Mouse (Mus musculus): ENCODE measurements around the gene Cenpe.
"Not testable (repeated sequence)": the region's sequence is repeated elsewhere in the genome, so short reads cannot be mapped to it uniquely, and the experiment has no call there.

Gene Cenpe

DNA sequence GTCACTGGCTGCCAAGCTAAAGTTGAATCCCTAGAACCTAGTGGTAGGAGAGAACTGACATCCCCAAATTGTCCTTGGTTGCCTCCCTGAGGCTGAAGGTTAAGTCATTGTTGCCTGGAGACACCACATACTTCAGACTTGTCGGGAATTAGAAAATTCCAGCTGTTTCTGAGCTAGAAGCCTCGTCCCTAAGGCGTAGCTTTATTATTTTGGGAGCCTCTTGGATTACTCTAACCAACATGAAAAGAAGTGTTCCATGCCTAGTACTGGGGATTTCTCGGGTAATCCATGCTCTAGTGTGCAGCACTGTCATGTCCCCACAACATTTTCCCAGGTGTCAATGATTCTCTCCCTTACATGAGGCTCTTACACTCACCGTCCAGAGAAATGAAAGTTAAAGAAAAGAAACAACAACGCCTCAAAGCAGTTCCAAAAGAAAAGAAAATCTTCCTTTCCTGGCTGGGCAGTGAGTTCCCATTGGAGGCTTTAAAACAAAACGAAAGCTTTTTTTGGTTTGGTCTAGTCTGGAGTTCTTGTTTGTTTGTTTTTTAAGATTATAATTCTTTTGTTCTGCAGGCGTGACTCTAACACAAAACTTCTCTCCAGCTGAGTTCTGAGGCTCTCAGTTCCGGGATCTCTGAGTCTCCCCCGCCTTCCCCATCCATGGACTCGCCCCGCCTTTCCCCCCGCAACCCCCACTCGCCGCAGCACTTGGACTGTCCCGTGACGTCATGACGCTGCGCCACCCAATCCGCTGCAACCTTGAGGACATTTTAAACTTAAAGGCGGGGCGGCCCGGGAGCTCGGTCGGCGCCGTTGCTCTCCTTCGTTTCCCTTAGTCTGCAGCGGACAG, at the start of gene Cenpe:
Cenpe (plus strand) TSS at position 733 of the 853 bp plus-strand sequence.
- DNase-seq: peak; percentile 74

DNA sequence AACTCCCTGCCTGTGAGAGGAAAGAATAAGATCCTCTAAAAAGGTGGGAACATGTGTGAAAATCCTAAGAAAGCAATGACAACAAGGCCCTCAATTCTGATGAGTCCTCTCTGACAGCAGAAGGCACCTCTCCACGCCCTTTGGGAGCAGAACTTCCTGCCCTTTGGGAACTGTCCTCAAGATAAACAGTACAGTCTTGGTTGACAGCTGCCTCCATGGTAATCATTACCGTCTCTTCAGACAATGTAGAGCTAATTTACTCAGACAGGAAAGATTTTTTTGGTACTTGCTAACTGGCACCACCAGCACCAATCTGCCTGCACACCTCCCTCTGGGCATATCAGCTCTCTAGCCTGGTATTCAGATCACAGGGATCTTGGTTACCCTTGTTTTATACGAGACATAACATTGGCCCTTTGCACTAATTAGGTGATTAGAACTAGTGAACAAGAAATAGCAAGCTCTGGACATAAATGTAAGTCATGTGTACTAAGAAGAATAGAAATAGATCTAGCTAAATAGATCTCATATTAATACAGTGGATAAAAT, 40.4 kb upstream of the Cenpe start:
- DNase-seq: no peak

DNA sequence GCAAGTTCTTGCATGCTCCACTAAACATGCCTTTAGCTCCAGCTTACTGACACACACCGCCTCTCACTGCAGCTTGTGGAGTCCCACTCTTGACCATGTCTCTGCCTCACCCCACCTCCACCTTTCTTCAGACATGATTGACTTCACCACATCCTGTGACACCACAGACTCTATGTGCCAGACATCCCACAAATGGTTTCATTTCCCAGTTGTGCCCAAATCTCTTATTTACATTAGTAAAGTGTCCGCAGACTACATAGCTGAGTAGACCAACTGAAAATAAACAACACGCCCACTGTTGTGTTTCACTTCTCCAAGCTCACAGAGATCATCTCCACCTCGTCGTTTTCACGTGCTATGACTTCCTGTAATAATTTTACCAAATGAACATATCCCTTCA, 20.5 kb upstream of the Cenpe start:
- DNase-seq: no peak

DNA sequence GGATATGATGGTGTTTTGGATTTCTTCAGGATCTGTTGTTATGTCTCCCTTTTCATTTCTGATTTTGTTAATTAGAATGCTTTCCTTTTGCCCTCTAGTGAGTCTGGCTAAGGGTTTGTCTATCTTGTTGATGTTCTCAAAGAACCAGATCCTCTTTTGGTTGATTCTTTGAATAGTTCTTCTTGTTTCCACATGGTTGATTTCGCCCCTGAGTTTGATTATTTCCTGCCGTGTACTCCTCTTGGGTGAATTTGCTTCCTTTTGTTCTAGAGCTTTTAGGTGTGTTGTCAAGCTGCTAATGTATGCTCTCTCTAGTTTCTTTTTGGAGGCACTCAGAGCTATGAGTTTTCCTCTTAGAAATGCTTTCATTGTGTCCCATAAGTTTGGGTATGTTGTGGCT, 14.3 kb upstream of the Cenpe start:
- DNase-seq: not testable (repeated sequence)

DNA sequence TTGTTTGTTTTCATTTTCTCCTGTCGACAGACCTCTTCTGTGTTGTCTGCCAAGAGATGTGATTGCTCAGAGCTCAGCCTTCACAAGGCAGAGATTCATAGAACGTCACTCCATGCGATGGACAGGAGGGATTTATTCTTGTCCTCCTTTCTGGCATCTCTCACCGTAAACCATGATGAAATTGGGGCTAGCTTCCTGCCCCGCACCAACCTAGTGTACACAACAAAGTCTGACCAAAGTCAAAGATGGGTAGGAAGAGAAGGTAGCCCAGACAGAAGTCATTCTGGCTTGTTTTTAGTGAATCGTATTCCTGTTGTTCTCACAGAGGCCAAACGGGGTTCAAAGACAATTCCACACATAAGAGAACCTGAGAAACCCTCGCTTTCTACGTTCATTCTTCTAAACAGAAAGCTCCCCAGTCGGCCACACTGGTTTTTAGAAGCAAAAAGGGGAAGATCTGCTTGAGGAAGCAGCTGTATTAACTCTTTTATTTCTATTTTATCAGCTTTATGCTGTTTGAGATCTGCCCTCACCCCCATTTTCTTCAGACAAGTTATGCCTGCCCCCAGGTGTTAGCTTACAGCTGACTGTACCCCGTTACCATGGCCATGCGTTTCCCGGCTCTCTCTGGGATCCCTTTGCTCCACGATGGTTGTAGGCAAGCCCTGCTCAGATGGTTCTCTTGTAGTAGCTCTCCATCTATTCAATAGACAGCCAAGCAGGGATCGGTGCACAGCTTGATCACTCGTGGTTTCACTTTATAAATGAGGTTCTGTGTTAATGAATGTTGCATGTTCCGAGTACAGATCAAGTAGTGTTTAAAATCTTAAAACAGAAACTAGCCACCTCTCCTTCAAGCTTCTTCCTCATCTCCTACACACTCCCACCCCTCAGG, 11.7 kb upstream of the Cenpe start:
- no peak for DNase-seq

DNA sequence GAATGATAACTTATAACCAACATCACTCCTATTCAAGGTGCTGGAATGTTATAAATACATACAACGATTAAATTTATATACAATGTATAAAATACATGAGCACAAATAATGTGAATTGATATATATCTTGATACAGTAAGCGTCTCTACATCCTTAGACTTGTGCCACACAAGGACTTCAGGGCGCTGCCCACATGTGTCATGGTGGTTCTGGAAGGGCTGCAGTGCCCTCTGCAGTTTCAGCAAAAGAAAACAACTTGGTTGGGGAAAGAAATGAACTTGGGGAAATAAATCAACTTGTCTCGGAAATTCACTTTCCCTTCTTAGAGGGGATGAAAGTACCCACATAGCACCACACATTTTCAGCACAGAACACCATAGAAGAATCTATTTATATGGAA, 5.7 kb upstream of the Cenpe start:
- no peak for DNase-seq

DNA sequence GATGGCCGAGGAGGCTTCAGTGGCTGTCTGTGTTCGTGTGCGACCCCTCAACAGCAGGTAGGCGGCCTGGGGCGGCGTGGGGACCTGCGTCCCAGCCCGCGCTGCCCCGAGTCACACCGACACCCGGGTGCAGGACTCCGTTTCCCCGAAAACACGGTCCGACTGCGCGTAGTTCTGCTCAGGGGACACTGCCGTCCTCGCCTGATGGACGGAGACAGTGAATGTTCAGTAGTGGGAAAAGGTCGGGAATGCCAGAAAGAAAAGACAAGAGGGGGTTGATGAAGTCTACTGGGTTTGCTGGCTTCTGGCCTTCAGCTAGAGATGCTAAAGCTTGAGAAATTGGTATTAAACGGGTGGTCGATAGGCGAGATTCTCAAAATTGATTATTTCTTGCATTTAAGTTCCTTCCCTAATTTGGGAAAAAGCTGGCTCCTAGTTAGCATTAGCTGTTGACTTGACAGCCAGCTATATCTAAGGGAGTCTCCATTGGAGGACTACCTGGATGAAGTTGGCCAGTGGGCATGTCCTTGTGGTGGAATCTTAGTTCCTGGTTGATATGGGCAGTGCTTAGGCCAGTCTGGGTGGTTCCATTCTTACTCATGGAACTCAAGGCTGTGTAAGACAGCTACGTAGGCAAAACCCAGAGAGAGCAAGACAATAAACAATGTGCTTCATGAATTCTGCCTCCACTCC, 467 bp downstream of the Cenpe start:
- no peak for DNase-seq

DNA sequence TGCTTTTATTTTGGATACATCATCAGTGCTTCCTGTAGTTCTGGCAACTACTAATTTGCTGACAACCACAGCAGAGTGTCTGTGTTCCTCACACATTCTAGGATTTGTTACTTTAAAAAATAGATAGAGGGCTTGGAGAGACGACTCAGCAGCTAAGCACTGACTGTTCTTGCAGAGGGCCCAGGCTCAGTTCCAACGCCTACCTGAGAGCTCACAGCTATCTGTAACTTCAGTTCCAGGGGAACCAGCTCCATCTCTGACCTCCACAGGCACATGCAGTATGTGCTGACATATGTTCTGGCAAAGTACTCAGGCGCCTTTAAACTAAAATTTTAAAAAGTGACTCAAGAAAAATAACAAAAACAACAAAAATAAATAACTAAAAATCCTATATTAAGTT, 19.7 kb downstream of the Cenpe start:
- DNase-seq: no peak

DNA sequence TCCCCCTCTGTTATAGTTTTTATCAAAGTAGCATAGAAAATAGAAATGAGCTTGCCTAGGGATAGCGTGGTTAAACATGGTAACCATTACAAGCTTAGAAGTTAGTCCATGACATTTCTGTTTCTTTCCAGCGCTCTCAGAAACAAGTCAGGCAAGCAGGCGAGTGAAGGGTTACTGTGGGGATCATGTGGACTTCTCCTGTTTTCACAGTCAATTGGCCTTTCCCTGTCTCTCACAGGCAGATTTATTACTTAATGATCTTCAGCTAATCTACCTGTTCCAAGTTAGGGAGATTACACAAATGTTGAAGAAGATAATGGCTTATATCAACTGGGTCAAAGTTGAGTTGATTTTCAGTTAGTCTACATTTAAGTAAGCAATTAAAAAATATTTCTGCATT, 20.1 kb downstream of the Cenpe start:
- no peak for DNase-seq

DNA sequence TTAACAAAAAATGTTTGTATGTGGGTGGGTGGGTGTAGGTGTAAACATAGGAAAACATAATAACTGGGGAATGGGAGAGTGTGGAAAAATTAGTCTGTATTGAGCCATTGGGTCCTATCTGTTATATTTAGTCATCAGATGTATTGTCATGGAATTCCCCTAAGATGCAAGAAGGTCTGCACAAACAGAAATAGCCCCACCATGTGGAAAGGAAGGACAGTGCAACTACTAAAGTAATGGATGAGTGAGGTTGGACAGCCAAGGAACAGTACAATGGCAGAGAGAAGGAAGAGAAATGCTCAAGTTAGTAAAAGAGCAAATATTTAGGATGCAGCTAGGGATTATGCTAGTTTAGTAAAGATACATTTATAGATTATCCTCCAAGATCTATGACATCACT, 33.4 kb downstream of the Cenpe start:
- DNase-seq: no peak

DNA sequence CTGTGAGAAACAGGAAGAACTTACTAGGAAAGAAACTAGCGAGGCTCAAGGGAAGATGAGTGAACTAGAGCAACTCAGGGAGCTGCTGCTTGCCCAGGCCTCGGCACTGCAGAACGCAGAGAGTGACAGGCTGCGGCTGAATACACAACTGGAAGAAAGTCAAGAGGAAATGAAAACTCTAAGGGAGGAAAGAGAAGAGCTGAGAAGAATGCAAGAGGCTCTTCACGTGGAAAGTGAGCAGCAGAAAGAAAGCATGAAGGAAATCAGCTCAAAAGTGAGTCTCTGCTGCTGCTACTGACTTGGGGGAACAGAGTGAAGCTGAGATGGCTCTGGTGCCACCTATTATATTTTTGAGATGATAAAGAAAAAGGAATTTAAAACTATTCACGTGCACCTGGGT, 34.5 kb downstream of the Cenpe start:
- DNase-seq: no peak

DNA sequence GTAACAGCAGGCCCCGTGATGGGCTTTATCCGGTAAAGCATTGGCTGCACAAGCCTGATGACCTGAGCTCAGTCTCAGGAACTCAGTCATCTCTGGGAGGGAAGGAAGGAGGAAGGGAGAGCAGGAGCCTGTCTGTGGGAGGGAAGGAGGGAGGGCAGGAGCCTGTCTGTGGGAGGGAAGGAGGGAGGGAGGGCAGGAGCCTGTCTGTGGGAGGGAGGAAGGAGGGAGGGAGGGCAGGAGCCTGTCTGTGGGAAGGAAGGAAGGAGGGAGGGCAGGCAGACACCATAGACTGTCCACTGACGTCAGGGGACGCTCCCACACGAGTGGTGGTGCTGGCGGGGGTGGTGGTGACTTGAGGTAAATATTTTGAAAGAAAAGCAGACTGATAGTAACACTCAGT, 36.8 kb downstream of the Cenpe start:
- no peak for DNase-seq

DNA sequence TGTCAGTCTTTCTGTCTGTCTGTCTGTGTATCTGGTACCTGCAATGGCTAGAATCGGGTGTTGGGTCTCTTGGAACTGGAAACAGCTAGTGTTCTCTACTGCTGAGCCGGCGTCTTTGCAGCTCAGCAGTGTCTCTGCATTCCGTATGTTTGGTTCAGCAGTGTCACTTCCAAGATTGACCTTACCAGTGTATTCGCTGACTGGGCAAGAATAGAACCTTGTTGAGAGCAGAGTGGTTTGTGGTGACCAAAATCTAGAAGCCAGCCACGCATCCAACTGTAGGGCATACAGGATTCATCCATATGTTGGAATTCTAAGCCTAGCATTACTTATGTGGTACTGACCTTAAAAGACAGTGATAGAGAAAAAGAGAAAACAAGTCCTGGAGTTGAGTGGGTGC, 39.5 kb downstream of the Cenpe start:
- DNase-seq: no peak

DNA sequence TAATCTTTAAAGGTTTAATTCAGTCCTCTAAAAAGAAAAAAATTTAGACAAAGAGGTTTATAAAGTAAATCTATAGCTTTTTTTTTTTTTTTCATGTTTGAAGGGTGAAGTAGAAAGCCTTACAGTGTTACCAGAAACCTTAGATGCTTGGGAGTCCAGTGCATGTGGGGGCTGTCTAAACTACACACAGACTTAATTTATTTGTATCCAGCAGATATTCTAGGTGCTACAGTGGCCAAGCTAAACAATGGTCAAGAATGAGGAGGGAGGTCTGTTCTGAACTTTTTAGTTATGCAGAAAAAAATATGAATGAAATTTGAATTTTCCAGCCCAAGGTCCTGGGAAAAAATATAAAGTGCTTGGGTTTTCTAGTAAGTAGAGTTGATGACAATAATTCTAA, 42.4 kb downstream of the Cenpe start:
- DNase-seq: no peak

DNA sequence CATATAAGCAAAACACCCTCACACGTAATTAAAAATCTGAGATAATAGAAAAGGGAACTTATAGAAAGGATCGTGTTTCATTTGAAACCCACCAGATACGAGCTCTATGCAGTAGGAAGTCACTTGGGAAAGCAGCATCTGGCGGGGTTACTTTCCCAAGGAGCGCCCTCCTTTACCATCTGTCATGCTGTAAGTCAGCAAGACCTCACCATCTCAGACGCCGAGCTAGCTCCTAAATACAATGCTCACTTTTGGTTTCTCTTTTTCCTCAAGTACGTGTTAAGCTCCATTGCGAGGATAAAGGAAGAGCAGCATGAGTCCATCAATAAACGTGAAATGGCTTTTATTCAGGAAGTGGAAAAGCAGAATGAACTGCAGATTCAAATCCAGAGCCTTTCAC, 46.6 kb downstream of the Cenpe start:
- no peak for DNase-seq

DNA sequence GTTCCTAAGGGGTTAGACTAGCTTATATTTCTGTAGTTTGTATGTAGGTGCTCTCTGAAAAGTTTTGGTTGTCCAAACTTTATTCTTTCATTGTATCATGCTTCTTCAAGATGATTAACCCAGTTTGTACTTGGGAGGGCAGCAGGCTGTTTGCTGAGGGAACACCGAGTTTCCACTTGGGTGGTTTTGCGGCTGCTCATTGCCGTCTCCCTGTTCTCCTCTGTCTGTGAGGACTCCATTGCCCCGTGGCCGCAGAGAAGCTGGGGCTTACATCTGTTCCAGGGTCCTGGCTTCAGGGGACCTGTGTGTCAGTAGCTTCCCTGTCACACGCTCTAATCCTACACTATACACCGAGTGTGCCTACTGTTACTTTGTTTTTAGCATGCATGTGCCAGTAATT, 47.9 kb downstream of the Cenpe start:
- no peak for DNase-seq

DNA sequence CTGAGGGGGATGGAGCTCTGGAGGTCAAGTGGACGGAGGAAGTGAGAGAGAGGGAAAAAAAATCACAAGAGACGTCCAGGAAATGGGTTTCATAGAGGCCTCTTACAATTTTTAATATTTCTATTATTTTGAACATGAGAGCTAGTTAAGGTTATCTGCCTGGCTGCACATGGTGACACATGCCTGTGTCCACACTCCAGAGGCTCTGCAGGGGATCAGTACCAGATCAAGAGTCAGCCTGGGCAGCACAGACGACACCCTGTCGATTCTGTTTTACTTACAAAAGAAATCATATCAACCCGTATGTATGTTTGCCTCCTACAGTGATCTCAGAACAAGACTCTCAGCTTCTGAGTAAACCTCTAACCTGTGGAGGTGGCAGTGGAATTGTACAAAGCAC, 56.3 kb downstream of the Cenpe start:
- DNase-seq: no peak

DNA sequence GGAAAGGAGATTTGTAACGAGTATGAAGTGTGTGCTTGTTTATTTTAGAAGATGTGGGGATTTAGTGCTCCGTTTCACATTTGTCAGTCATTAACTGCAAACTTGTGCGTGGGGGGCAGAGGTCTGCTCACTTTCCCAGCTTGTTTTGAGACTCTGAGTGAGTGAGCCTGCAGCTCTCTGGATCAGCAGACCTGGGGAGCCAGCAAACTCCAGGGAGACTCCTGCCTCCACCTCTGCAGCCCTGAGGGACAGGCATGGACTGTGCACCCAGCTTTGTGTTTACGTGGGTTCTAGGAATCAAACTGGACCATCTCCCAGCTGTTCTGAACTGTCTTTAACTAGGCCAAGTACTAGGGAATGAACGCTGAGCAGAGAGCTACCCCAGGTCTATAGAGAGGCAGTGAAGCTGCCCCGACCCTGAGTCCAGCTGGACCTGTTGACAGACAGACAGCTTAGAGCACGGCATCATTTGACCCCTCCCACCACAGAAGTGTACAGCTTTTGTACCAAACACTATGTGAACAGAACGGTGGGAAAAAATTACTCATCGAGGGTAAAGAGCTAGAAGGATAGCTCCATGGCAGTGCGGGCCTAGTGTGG, 57.2 kb downstream of the Cenpe start:
- DNase-seq: peak; percentile 86

DNA sequence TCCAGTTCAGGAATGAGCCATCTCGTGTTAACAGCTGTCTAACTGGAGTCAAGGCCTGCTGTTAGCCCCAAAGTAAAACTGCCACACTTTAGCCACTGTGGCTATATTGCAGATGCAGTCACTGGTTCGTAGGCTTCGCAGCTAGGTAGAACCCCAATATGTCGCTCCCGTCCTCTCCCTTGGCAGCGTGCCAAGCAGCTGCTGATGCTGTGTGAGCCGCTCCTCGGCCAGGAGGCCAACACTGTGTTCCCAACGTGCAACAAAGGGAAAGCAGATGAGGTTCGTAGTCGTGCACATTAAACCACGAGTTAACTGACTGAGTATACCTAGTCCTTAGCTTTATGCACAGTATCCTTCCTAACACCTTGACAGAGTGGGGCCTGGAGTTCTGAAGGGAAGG, 60.3 kb downstream of the Cenpe start:
- no peak for DNase-seq

DNA sequence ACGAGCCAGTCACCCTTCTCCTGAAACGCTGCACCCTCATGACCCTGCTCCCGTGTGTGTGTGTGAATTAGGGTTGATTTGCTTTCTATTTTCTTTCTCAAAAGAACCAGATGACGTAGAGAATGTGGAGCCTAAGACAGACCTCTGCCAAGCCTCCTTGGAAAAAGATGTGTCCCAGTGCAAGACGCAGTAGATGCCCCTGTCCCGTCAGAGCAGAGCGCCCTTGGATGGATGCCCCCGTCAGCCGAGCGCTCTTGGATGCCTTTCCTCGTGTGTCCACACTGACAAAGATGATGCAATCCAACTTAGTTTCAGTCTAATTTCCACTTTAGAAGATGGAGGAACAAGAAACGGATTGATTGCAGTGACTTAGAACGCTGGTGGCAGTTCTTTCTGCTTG, 60.7 kb downstream of the Cenpe start:
- no peak for DNase-seq

DNA sequence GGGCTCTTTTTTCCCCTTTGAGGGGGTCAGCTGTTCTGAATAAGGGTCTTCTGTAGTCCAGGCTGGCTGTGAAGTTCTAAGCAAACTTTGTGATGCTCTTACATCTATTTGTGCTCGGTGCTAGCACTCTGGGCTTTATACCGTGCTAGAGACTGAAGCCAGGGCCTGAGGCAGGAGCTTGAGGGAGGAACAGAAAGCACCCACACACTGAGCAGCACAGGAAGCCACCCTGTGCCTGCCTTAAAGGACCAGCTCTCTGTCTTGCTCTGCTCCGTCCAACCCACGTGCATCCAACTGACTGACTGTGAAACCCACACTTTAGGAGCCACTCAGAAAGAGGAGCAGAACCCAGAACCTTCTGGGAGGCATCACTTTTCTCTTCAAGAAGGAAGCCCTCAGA, 67.8 kb downstream of the Cenpe start:
- DNase-seq: no peak

DNA sequence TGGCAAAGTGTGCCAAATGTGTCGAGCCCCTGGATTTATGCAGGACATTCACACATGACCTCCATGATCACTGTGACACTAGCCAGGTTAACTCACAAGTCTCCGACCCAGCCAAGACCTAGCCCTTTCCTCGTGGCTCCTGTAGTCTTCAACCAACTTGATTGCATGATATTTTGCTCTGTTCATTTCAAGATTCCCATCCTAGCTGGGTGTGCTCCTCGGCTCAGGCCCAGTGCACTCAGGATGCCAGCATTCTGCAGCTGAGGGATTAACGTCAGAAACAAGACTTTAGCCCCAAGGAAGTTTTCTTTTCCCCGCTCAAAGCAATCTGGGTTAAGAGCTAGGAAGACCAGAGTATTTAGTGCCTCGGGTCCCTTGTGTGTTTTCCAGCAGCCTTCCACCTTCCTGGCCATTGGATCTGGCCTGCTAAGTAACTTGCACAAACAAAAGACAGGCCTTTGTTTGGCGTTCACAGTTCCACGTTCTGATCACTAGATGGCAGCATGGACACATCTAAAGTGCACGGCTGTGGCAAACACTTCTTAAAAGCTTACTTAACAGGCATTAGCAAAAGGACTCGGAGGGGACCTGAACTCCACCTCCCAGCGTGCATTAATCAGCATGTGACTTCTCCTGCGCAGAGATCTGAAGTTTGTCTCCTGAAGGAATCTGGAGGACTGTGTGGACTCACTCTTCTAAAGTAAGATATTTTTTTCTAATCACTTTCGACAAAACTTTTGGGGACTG, 68.5 kb downstream of the Cenpe start, which contains the start of gene Bdh2:
Bdh2 (plus strand) TSS at position 553 of the 747 bp plus-strand sequence.
- DNase-seq: peak; percentile 90
